Mouse (Mus musculus) fibroblast of lung, adult 2 months (primary cell): ENCODE results near the gene Bcl2l15.
"Not testable (repeated sequence)": the region's sequence is repeated elsewhere in the genome, so short reads cannot be mapped to it uniquely, and the experiment has no call there.

Source experiments
- DNase-seq: peaks from one replicate; pipeline ENCODE4 v3.0.0-alpha.2; 2011; ENCODE audit warnings: low read depth

The Bcl2l15 gene

GRCm38 (mm10) chr3:103831146-103831545 is 1.3 kb upstream of the Bcl2l15 start:
- DNase-seq = peak; percentile 21

- no peak for DNase-seq
Measured at GRCm38 (mm10) chr3:103834001-103834400, 1.6 kb downstream of the Bcl2l15 start.

DNA sequence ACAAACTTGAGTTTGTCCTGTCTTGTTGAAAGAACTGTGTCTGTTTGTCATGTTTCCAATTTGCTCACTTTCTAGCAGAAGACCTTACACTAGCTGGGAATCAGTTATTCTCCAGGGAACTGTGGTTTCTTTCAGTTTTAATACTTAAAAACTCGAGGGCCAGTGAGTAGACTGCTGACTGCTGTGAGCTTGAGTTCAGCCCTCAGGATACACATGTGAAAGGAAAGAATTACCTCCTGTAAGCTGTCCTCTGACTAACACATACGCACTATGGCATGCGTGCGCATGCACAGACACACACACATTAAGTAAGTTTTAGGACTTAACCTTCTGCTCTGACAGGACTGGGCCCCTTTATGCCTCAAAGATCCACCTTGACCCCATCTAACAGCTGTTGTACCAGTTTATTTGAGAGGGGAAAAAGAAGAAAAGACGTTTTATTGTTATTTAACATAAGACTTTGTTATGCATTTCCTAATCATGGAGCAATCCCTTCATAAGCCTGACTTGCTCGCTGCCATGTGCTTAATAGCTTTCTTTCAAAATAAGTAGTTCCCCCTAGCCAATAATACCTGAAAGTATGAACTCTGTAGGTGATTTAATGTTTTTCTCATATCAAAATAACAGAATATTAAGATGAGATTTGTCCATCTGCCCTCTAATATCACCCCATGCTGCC is 3.0 kb downstream of the Bcl2l15 start:
- DNase-seq = no peak

DNA sequence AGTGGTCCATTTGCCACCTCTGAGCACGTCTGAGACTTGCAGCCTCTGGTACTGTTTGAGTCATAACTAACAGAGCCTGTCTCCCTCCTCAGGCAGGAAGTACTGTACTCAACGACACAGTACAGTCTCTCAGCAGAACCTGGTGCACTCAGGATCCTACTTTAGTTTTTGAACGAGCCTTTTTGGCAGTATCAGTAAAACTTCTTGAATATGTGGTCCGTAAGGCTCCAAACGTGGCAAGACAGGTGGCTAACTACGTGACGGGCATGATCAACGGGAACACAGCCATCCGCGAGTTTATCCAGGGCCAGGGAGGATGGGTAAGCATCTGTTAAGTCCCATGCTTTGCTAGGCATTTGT is 3.5 kb downstream of the Bcl2l15 start:
- no peak for DNase-seq

DNA sequence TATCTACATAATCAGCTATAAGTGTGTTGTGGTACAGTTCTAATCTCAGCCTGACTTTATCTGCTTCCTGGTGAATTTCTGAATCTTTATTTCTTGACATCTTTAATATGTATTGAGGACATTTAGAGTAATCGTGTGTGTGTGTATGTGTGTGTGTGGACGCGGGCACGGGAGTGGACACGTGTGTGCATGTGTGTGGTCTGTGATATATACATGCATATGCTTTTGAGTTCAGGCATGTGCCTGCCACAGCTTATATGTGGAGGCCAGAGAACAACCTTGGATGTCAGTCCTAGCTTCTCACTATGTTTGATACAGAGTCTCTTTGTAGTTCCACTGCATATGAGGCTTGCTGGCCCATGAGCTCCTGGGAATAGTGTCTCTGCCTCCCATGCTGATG is 4.1 kb downstream of the Bcl2l15 start:
- no peak for DNase-seq

- DNase-seq = no peak
Measured at GRCm38 (mm10) chr3:103839711-103840110, 7.3 kb downstream of the Bcl2l15 start.

DNA sequence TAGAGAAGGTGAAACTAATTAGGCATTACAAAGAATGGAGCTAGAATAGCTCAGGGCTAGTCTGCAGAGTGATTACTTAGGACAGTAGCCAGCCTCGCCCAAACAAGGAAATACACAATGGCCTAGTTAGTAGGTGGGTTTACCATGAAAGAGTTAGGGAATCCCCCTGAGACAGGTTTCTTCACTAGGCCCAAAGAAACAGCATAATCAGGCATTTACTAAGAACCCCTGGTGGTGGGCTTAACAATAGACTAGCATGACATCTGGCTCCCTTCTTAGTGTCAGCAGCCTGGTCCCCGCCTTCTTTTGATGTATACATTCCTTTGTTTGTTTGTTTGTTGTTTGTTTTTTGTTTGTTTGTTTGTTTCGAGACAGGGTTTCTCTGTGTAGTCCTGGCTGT is 7.8 kb downstream of the Bcl2l15 start:
- DNase-seq = not testable (repeated sequence)

GRCm38 (mm10) chr3:103840946-103841345 is 8.5 kb downstream of the Bcl2l15 start:
- not testable (repeated sequence) for DNase-seq

DNA sequence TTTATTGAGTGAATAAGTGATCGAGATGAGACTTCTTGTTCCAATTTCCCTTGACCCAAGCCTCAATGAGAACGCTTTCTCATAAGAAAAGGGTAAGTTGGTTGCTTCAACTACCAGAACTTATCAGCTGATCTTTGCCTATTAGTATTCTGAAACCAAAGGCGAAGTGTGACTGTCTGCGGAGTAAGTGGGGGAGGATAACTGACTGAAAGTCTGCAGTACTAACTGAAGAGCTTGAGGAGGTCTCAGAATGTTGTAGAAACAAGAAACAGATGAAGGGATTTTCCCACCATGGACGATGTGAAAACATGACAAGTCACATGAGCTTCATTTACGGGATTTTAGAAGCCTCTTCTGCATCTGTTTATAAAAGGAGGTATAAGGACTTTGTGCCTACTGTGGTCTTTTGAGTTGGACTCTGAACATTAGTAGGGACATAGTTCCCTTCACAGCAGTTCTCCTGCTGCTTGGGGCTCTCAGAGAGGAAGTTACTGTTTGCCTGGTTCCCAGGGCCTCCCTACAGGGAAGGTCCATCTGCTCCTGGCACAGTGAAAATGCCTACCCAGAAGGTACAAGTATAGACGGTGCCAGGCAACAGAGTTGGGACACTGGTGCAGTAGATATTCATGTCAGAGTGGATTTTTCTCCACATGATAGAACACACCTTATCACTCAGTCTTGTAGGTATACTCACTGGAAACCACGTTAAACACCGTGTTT is 18.4 kb downstream of the Bcl2l15 start:
- no peak for DNase-seq

DNA sequence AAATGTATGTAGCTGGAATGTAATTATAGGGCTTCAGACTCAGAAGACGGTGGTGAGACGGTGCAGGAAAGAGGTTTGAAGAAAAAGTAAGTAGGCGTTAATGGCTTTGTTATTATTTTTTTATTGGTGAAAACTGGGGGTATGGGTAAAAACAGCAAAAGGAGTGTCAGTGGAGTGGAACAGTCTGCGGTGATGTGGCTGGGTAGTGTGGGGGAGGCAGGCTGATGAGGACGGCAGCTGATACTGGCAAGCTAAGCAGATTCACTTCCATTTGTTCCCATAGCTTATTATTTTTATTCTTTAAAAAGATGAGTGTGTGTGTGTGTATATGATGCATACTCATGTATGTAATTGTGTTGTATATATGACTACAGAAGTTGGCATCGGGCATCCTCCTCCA is 19.1 kb downstream of the Bcl2l15 start:
- DNase-seq = no peak

GRCm38 (mm10) chr3:103851882-103852281 is 19.5 kb downstream of the Bcl2l15 start:
- DNase-seq = no peak

DNA sequence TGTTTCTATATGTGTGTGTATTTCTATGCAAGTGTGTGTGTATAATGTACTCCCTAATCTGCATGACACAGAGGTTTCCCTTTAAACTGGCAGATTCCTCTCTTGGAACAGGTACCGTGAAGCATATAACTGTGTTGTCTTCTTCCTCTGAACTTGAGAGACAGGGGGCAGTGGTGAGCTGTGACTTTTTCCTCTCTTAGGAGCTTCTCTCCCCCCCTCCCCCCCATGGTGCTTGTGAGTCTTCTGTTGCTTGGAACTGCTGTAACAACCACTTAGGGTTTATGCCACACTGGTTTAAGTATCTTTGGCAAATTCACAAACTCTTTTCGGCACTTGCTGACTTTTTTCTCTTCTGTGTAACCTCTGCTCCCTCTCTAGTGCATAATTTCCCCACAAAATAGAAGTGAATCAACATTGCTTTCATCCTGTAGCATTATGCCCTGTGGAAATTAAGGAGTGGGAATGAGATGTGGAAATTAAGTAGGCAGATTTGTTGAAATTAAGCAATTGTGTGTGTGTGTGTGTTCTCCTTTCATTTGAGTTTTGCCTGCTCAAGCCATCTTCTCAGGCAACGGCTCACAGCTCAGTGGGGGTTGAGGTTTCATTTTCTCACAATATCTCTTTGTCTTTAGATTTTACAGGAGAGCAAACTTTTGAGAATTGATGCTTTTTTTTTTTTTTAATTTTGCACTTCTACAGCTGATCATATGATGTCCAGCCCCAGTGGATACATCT is 20.3 kb downstream of the Bcl2l15 start:
- no peak for DNase-seq

DNA sequence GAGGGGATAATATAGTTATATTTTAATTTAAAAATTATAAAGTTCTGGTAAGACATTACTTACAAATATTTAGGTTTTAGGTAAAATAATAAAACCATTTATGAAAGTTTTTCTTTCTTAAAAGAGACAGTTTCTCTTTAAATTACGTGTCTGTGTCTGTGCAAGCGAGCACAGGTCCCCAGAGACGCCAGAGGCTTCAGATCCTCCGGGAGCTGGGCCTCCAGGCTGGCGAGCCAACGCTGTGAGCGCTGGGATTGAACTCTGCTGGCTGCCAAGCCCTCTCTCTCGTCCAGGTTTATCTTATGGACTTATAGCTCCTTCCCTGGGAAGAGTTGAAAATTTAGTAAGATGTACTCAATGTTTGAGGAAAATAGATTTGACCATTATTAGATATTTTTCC is 21.4 kb downstream of the Bcl2l15 start:
- no peak for DNase-seq

DNA sequence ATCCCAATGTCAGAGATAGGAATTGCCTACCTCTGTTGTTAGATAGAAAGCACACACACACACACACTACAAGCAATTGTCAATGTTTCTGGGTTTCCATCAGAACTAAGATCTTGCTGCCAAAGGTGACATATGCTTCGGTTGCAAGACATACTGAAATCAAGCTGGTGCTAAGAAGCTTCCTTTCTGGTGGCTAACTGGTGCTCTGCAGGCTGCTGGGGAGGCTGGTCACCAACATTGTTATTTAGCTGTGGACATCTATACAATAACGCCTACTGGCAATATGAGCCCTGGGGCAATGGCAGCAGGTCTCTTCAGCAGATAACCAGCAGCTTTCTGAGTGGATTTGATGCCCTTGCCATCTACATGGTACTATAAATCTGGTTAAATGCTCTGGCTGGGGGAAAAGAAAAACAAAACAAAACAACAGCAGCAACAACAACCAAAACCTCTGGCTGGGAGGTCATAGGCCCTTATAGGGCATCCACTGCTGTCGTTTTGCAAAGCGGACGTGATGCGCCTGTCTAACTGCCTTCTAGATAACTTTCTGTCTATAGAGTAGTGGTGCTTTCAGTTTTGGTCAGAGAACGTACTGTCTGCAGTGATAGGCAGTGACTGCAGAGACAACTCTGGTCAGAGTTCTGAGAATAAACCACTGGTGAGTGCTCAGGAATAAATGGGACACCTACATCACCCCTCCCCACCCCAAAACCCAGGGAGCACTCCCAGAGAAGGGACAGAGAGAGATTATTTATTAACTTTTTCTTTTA is 24.8 kb downstream of the Bcl2l15 start:
- no peak for DNase-seq

GRCm38 (mm10) chr3:103857977-103858563 is 25.7 kb downstream of the Bcl2l15 start:
- DNase-seq = no peak

DNA sequence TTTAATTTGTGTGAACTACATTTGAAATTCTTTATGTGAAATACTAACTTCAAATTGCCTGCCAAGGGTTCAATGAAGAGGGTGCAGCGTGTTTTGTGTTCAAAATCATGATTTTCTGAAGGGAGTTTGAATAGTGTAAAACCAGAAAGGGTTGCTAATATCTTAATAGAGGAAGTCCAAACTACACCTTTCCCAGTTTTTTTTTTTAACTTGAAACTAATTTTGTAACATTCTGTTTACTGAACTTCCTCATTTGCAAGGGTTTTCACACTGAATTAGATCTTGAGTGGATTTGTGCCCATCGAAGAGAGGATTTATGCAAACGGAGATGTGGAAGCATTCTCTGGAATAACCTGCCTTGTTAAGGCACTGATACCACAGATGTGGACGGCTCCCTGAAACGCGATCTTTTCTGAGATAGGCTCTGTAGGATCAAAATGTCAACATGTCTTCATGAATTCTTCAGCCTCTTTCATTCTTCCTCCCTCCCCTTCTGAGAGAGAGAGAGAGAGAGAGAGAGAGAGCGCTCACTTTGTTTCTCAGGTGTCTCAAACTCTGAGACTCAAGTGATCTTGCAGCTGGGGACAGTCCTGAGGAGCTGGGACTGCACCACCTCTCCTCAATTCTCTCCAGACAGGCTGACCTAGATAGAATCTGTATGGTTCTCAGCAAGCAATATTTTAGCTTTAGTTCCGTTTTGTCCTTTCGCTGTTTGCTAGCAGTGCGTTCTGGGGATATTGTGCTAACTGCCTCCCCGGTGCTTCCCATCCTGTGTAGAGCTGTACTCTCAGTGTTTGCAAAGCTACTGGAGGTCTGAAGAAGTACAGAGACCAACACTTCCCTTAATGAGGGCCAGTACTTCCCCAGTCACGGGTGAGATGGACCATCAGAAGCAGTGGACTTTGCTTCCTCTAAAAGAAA is 26.7 kb downstream of the Bcl2l15 start, which contains the start of gene Ptpn22:
Gene Ptpn22, plus strand, starts transcription at position 915 of the 921 bp plus-strand sequence.
- no peak for DNase-seq

DNA sequence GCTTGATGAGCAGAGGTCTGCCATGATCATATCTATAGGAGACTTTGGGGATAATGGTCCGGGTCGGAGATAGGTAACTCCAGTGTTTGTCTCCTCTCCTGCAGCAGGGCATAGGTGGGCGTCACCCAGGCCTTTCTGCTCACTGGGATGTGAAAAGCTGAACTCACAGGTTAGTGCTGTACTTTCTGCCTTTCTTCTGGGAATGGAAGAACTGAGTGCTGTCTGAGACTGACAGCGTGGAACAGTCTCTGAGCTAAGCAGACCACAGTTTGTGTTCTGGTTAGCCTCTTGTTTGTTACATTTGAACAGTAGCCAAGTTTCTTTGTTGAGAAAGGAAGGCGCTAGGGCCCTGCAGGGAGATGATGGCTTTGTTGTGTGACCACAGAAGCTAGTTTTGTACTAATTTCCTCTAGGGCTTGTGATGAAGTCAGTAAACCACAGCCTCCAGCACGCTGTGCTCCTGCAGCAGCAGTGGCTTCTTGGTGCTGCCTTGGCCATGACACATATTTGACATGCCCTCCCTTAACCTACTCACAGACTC is 27.5 kb downstream of the Bcl2l15 start:
- peak; percentile 48 for DNase-seq

GRCm38 (mm10) chr3:103862721-103863220 is 30.4 kb downstream of the Bcl2l15 start:
- DNase-seq = no peak

DNA sequence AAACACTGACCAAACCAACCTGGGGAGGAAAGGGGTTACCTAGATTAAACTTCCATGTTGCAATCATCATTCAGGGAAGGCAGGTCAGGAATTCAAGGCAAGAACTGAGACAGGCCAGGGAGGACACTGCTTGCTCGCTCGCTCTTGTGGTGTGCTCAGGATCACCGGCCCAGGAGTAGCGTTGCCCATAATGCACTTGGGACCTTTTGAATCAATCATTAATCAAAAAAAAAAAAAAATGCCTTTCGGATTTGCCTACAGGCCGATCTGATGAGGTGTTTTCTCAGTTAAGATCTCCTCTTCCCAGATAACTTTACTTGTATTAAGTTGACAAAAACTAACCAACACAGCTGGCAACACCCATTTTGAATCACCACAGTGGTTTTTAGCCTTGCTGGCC is 31.8 kb downstream of the Bcl2l15 start:
- no peak for DNase-seq

DNA sequence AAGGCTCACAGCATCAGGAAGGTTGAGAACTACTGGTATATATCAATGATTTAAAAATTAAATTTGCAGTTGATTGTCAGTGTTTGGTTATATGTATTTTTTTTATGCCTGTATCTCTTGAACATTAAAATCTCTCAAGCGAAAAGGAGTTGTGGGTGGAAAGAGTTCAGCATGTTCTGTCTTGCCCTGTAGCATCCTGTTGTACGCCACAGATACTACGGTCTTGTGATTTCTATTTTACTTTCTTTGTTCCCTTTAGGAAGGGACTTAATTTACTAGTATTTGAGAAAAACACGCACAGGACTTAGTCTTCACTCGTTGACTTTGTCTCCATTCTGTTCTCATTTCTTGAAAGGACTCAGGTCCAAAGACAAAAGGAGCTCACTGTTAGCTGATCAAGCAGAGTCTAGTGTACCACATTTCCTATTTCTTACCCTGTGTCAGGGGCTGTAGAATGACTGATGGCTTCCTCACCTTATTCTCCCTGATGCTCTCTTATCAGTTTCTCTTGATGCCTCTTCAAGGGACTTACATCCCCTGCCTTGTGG is 35.1 kb downstream of the Bcl2l15 start:
- DNase-seq = no peak
